Mouse (Mus musculus) cerebellum, adult 2 months (tissue): Measurements from ENCODE around the gene Etv5.

Experiments used
- CTCF ChIP-seq: fragments of 200-500 bp; IDR thresholded peaks from 2 replicates; pipeline ENCODE4 v1.5.1; 2011; ENCODE audit warnings: low read depth, mild to moderate bottlenecking, control low read depth, low read length, moderate library complexity, borderline replicate concordance; ENCODE audit not compliant: insufficient read depth
- POLR2A ChIP-seq: fragments of 200-500 bp; IDR thresholded peaks from 2 replicates; pipeline ENCODE4 v1.6.1; 2011; ENCODE audit warnings: low read length, control low read depth, borderline replicate concordance; ENCODE audit not compliant: insufficient read depth

DNA sequence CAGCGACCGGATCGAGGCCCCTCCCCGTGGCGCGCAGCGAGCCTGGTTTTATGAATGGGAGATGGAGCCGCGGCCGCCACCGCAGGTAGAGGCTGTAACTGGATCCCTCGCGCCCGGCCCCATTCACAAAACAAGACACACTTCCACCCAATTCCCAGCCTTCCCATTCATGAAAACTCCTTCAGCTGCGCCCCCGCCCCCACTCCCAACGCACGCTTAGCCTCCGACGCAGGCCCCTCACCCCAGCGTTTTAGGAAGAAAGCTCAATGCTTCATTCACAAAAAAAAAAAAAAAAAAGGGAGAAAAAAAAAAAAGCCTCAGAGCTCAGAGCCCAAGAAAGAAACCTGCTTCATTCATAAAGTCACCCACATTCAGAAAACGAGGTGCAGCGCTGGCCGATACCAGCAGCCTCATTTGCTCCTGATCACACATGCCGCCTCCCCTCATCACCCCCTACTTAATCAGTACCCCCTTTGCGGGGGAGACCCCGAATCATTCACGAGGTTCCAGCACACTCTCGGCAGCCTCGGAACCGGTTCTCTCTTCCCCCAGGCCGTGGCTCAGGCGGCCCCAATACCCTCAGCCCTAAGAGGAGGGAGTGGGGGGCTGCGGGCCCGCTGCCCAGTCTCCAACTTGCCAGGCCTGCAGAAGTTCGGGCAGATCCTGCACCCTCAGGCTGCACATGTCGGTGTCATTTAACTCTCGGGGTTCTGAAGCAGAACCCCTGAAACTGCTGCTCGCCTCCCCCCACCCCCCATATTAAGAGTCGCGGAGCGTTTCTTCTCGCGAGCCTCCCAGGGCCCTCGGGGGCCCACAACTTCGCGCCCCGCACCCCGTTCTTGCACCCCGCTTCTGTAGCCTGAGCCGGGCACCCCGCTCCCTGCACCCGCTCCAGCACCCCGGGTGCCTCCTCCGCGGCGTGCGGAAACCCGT, 812 bp downstream of the Etv5 start:
- TF ChIP-seq CTCF (no peak), POLR2A (no peak)
